Mouse (Mus musculus): ENCODE measurements around the gene Rapgef2. TPM values are rescaled to one million over a fixed set of nuclear protein-coding genes. Genes with fewer than 3 reads are reported as not detected.
A peak's percentile ranks its signal among the peaks of the same experiment; 100 is the strongest.
"Not testable (repeated sequence)": the region's sequence is repeated elsewhere in the genome, so short reads cannot be mapped to it uniquely, and the experiment has no call there.

Rapgef2 gene
- total RNA-seq, 4 experiments from 2014 or later: 28.3 to 34.8 (median 32.0) TPM

GRCm38 (mm10) chr3:79233478-79234415 lies 52.6 kb downstream of the Rapgef2 start:
- peak; percentile 72 for DNase-seq (ENCODE audit: low spot score)

GRCm38 (mm10) chr3:79230718-79231117 lies 55.6 kb downstream of the Rapgef2 start:
- DNase-seq (ENCODE audit: low spot score): no peak

DNA sequence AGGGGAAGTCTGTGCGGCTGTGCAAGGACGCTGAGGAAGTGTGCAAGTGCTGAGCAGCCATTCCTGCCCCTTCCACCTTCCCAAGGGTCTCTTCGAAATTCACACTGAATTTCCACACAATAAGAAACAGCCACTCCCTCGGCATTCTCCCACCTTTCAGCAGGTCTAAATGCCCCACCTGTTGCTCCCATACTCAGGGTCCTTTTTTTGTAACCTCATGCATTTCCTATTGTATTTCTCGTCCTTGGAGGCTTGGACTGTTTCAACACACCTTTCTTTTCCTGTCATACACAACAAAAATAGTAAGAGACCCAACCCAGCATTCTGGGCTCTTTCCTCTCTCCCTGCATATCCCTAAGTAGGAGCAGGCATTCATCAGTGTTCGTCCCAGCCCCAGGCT lies 56.8 kb downstream of the Rapgef2 start:
- DNase-seq (ENCODE audit: low spot score): no peak

DNA sequence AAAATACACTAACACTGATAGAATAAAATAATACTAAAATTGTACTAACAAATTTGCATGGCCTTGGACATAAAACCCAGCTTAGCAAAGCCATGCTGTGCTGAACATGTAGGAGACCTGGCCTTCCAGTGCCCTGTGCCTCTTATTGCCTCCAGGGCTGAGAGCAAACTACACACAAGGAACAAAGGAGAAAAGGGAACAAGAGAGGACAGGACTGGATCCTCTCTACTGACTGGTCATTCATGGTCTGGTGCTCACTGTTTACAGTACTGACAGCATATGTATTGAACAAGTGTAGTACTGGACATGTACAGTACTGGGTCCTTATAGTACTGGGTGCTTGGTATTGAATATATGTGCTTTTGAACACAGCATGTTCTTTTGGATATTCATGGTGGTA lies 58.0 kb downstream of the Rapgef2 start:
- no peak for DNase-seq (ENCODE audit: low spot score)

DNA sequence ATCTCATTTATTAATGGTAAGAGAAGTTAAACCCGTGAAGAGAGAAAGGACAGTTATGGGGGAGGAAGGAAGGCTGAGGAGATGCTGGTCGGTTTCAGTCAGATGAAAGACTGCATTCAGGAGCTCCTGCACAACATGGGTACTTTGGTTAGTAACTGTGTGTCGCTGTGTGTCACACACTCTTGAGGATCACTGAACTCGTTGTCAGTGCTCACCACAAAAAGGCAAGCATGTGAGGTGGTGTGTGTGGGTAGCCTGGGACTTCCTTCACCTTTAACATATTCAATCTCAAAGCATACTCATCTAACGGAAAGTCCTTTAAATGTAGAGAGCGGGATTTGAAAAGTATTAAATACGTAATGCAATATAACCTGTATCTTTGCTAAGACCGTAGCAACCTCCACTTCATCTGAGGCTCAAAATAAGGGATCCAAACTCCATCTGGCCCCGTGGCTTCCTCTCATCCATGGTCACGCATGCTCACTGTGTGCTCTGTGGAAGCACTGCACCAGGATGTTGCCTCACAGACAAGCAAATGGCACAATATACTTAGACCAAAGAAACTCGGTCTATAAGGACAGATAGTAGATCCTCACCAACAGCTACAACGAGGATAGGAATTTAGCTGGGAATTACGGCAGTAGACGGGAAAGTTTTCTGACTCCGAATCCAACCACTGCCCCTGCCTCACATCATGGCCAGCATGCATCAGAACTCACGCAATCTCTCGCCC lies 58.8 kb downstream of the Rapgef2 start:
- no peak for DNase-seq (ENCODE audit: low spot score)

DNA sequence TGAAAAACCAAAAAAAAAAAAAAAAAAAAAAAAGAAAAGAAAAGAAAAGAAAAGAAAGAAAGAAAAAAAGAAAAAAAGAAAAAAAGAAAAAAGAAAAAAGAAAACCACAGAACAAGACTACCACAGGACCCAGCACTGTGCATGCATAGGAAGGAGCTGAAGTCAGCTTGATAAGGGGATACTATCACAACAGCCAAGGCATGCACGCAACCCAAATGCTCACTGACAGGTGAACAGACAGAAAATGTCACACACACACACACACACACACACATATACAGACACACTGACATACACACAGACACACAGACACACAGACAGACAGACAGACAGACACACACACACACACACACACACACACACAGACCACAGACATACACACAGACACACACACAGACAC lies 59.5 kb downstream of the Rapgef2 start:
- not testable (repeated sequence) for DNase-seq (ENCODE audit: low spot score)

GRCm38 (mm10) chr3:79225888-79226287 lies 60.4 kb downstream of the Rapgef2 start:
- no peak for DNase-seq (ENCODE audit: low spot score)

- DNase-seq (ENCODE audit: low spot score): no peak
These were observed 62.0 kb downstream of the Rapgef2 start for GRCm38 (mm10) chr3:79224352-79224751.

- DNase-seq (ENCODE audit: low spot score): no peak
These were observed 63.0 kb downstream of the Rapgef2 start for GRCm38 (mm10) chr3:79223281-79223680.

DNA sequence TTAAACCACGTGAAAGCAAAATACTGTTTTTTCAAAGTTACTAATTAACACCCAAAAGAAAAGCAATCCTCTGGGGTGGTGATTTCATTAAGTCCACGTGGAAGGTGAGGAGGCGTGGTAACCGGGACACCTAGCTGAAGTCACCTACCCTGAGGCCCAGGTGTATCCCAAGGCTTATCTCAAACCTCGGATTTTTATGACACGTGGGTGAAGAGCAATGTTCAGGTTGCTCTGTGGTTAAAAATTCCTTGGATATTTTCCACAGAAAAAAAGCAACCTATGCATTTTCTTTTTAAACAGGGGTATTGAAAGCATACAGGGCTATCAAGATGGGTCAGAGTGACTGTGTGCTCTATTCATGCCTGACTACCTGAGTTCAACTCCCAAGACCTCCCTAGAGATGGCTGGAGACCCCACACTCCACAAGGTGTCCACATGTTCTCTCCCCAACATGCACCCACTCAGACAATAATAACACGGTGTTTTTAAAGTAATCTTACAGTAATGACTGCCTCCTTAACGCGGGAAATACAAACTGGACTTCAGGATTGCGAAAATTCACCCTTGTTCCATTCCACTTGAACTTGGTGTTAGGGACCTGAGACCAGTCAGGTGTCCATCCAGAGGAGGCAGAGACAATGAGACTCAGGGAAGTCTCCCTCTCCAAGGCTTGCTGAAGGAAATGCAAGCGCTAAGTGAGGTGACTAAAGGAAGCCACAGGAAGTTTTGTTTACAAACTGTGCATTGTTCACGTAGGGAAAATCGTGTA lies 63.9 kb downstream of the Rapgef2 start:
- no peak for DNase-seq (ENCODE audit: low spot score)

- DNase-seq (ENCODE audit: low spot score): peak; percentile 82
These were observed 64.8 kb downstream of the Rapgef2 start for GRCm38 (mm10) chr3:79221296-79222191.

DNA sequence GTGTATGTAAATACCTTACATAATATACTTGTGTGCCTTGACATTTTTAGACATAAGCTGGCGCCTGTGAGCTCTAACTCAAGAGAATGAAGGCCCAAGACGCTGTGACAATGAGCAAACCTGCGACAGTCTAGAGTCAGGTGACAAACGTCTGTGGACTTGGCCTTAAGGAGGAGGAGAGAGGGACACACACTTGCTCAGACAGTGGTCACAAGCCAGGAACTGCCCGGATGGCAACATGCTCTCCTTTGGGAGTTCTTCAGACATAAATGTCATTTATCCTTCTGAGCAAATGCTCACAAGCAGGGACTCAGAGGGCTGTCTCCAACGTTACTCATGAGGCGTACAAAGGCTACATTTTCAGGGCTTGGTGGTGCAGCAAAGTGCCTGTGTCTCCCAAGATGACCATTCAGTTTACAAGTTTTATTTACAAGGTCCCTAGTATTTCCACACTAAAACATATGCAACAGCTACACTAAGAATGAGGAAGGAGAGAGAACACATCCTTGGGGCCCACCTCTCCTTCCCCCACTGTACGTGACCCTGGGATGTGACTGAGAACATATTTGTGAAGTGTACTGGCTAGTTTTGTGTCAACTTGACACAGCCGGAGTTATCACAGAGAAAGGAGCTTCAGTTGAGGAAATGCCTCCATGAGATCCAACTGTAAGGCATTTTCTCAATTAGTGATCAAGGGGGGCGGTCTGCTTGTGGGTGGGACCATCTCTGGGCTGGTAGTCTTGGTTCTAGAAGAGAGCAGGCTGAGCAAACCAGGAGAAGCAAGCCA lies 67.0 kb downstream of the Rapgef2 start:
- DNase-seq (ENCODE audit: low spot score): no peak

- peak; percentile 75 for DNase-seq (ENCODE audit: low spot score)
These were observed 67.7 kb downstream of the Rapgef2 start for GRCm38 (mm10) chr3:79218566-79219051.

- DNase-seq (ENCODE audit: low spot score): no peak
These were observed 76.1 kb downstream of the Rapgef2 start for GRCm38 (mm10) chr3:79210243-79210642.

DNA sequence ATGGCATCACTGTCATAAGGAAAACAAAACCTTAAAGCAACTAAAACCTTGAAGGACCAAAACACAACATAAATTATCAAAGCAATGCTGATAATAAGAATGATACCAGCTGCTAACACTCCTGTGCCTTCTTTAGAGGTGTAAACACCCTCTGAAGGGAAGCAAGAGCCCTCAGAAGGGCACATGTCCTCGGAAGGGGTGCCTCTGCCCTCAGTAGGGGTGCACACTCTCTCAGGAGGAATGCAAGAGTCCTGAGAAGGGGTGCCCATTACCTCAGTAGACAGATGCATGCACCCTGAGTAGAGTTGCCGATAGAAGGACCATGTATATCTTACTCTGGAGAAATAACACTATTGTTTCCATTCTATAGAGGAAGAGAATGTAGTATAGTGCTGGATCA lies 79.1 kb downstream of the Rapgef2 start:
- DNase-seq (ENCODE audit: low spot score): no peak

DNA sequence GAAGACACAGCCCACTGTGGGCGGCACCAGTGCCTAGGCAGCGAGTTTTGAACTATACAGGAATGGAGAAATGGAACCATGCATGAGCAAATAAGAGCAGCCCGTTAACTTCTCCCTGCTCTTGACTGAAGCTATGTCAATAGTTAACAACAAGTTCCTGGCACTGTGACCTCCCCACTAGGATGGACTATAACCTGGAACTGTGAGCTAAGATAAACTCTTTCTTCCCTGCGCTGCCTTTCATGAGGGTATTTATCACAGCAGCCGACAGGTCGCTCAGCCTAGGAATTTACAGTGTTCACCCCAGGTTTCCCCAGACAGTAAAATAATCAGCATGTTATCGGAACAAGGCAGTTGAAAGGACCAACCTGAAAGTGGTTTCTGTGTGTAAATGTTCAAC lies 79.8 kb downstream of the Rapgef2 start:
- no peak for DNase-seq (ENCODE audit: low spot score)

DNA sequence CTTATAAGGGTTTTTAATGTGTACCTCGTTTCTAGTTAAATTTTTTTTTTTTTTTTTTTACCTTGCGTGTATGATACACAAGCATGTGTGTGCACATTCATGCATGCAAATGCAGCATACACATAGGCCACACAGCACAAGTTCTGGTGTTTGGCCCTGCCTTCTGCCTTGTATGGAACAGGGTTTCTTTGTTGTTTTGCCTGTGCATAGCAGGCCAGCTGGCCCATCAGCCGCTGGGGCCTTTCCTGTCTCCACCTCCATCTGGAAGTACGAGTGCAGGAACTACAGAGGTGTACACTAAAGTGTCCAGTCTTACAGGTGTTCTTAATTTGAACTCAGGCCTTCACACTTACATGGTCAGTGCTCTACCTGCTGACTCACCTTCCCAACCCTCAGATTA lies 80.3 kb downstream of the Rapgef2 start:
- no peak for DNase-seq (ENCODE audit: low spot score)

GRCm38 (mm10) chr3:79205112-79205511 lies 81.2 kb downstream of the Rapgef2 start:
- DNase-seq (ENCODE audit: low spot score): no peak

DNA sequence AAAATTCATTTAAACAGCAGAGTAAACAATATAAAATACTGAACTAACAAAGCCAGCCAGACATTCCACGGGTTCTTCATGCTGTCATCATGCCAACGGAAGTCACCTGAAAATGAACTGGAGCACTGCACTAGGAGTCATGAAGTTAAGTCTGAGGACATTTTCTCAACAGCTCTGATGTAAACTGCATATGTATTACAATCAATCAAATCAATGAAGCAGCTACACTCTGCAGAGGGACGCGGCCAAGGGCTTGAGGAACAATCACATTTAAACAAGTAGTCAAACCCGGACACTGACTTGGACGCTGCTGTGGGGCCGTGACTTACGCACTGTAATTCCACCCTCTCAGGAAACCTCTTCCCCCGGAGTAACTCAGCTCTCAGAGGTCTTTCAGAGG lies 82.1 kb downstream of the Rapgef2 start:
- no peak for DNase-seq (ENCODE audit: low spot score)

DNA sequence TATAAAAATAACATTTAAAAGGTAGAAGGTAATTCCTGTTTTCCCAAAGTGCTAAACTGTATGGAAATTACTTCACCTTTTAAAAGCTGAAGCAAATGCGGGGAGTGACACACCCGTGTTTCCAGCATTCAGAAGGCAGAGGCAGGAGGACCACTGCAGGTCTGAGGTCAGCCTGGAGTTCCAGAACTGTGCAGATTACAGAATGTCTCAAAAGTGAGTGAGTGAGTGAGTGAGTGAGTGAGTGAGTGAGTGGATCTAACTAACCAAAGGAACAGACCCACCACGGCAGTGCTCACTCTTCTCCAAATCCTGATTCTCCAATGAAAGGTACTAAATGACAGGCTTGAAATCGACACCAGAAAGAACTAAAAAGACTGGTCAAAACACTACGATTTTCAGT lies 82.5 kb downstream of the Rapgef2 start:
- DNase-seq (ENCODE audit: low spot score): no peak

Data from heart, adult 8-10 months (tissue).